Mouse (Mus musculus) liver, embryonic 14.5 days (tissue): ENCODE measurements around the gene Fbrsl1. TPM values are rescaled to one million over a fixed set of nuclear protein-coding genes. Genes with fewer than 3 reads are reported as not detected.

Experiments
- ATAC-seq: fragments of 200-750 bp; cut with Nextera tagmentation; 2 replicates; pipeline ENCODE4 v1.8.0; 2017; ENCODE audit warnings: moderate number of reproducible peaks, mild to moderate bottlenecking, moderate library complexity; ENCODE audit not compliant: insufficient read depth
- DNase-seq, 3 experiments: peaks; one replicate each; pipeline ENCODE4 v3.0.0-alpha.2; 2012 to 2013; ENCODE audit warnings: low read depth in 3 of 3, low spot score in 3 of 3
- H3K27ac ChIP-seq: fragments of 300-500 bp; sonication (generic); 2 replicates; pipeline ENCODE4 v1.5.1; 2014; ENCODE audit warnings: moderate library complexity, mild to moderate bottlenecking, control low read depth, inconsistent platforms
- H3K27me3 ChIP-seq: fragments of 300-500 bp; sonication (generic); 2 replicates; pipeline ENCODE4 v1.6.1; 2014; ENCODE audit warnings: mild to moderate bottlenecking, low read length, moderate library complexity; ENCODE audit not compliant: control insufficient read depth, insufficient read depth
- H3K36me3 ChIP-seq: fragments of 300-500 bp; sonication (generic); replicated peaks from 2 replicates; pipeline ENCODE4 v1.6.1; 2014; ENCODE audit warnings: low read depth; ENCODE audit not compliant: control insufficient read depth, insufficient read depth
- H3K4me1 ChIP-seq, 2 experiments: fragments of 200-500 bp in 1 of 2; fragments of 300-500 bp in 1 of 2; sonication (generic) in 1 of 2; replicated peaks; 2 replicates each; pipeline ENCODE4 v1.6.1; 2012 to 2014; ENCODE audit warnings: antibody characterized with exemption in 1 of 2, inconsistent platforms in 1 of 2, low read length in 1 of 2; ENCODE audit not compliant: control insufficient read depth in 2 of 2, insufficient read depth in 2 of 2
- H3K4me2 ChIP-seq: fragments of 300-500 bp; sonication (generic); 2 replicates; pipeline ENCODE4 v1.6.1; 2014; ENCODE audit warnings: low read depth, mild to moderate bottlenecking, control low read depth, moderate library complexity
- H3K4me3 ChIP-seq, 2 experiments: fragments of 200-500 bp in 1 of 2; fragments of 300-500 bp in 1 of 2; sonication (generic) in 1 of 2; 2 replicates each; pipeline ENCODE4 v1.5.1; 2012 to 2014; ENCODE audit warnings: low read depth in 2 of 2, low read length in 2 of 2, mild to moderate bottlenecking in 2 of 2, control low read depth in 1 of 2, inconsistent platforms in 1 of 2, moderate library complexity in 1 of 2; ENCODE audit not compliant: insufficient read depth in 1 of 2
- H3K9ac ChIP-seq: fragments of 300-500 bp; sonication (generic); replicated peaks from 2 replicates; pipeline ENCODE4 v1.6.1; 2014; ENCODE audit warnings: mild to moderate bottlenecking, control low read depth, moderate library complexity
- H3K9me3 ChIP-seq: fragments of 300-500 bp; sonication (generic); 2 replicates; pipeline ENCODE4 v1.6.1; 2016; ENCODE audit warnings: low read length, mixed read lengths; ENCODE audit not compliant: control insufficient read depth
- CTCF ChIP-seq: IDR thresholded peaks from 2 replicates; pipeline ENCODE4 v1.5.1; 2016; ENCODE audit warnings: antibody characterized with exemption, low read depth, control low read depth
- EP300 ChIP-seq: IDR thresholded peaks from 2 replicates; pipeline ENCODE4 v1.6.1; 2016; ENCODE audit warnings: antibody characterized with exemption, low read depth
- WGBS: fragments of 180-500 bp; shearing (Covaris S2); extraction: QIAGEN DNeasy Blood & Tissue Kit; methylation state at CpG from one replicate; pipeline ENCODE4 v1.1.7; 2014; ENCODE audit not compliant: insufficient replicate concordance; 5-methylcytosine and 5-hydroxymethylcytosine counted together
- polyA plus RNA-seq, 2 experiments: library from polyadenylated mRNA; depleted of rRNA in 1 of 2; stranded (reverse) in 1 of 2; unstranded in 1 of 2; fragments of >200 nt; fragmentation: Nextera tagmentation in 1 of 2; extraction: Ambion mirVana in 1 of 2; gene quantifications; 2 replicates each; pipeline versions ENCODE4 v1.2.1 to v1.2.3; 2012 to 2014

The Fbrsl1 gene
- polyA plus RNA-seq, 2 experiments, result 4.3 to 9.5 TPM

DNA sequence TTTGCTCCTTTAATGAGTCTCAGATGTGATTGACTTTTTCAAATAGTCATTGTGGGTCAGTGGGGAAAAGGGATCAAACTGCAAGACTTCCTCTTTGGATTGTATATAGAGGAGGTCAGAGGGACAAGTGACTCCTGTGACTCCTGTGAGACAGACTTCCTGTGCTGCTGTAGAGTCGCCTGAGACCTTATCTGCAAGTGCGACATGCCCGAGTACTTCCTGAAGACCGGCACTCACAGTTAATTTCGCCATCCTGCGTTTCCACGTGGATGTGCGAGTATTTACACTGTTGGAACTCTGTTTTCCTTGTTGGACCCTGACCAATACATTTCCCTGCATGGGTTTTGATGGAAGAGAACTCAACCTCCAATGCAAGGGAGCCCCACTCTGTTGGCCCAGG, 30.9 kb upstream of the Fbrsl1 start:
- DNase-seq, result no peak
- Histone ChIP-seq H3K36me3 (no peaks in the 10 kb centered on the region), H3K27ac (no peak overlapping the region), H3K4me1 (no peaks in the 10 kb centered on the region), H3K4me3 (no peak overlapping the region), H3K9ac (no peak overlapping the region), H3K4me2 (no peak overlapping the region), H3K27me3 (peaks cover 10% of the 10 kb centered on the region), H3K9me3 (no peaks in the 10 kb centered on the region)
- WGBS, result 3% methylated on average over 8 of the region's 8 CpGs
- no peak for ATAC-seq
- TF ChIP-seq EP300 (no peak), CTCF (no peak)

GRCm38 (mm10) chr5:110474156-110474555, 25.9 kb upstream of the Fbrsl1 start:
- Histone ChIP-seq H3K4me1 (no peaks in the 10 kb centered on the region), H3K9me3 (no peaks in the 10 kb centered on the region), H3K27me3 (no peaks in the 10 kb centered on the region), H3K27ac (no peak overlapping the region), H3K9ac (no peak overlapping the region), H3K36me3 (no peaks in the 10 kb centered on the region), H3K4me2 (no peak overlapping the region), H3K4me3 (no peak overlapping the region)
- no peak for TF ChIP-seq EP300
- no peak for TF ChIP-seq CTCF
- no peak for ATAC-seq
- DNase-seq, result no peak
- WGBS, result 63% methylated on average over 11 of the region's 11 CpGs

DNA sequence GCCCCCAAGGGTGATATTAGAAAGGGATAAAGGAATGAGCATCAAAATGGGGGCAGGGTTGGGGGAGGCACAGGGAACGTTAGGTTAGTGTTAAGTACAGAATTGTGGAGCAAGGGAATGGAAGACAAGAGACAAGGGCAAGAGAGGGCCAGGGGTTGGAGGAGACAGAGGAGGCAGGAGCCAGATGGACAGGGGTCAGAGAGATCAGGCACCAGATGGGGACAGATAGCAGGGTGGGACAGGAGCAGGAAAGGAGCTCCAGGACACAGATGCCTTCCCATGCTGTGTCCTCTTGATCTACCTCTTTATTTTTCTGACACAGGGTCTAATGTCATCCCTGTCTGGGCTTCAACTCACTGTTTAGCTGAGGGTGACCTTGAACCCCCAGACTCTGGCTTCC, 24.5 kb upstream of the Fbrsl1 start:
- ATAC-seq (no peak), DNase-seq (no peak)
- Histone ChIP-seq H3K9ac (no peak overlapping the region), H3K4me1 (no peaks in the 10 kb centered on the region), H3K9me3 (no peaks in the 10 kb centered on the region), H3K4me3 (no peak overlapping the region), H3K36me3 (no peaks in the 10 kb centered on the region), H3K4me2 (no peak overlapping the region), H3K27me3 (no peaks in the 10 kb centered on the region), H3K27ac (no peak overlapping the region)
- no peak for TF ChIP-seq CTCF
- no peak for TF ChIP-seq EP300
- WGBS, result 33% methylated on average over 1 of the region's 1 CpGs

DNA sequence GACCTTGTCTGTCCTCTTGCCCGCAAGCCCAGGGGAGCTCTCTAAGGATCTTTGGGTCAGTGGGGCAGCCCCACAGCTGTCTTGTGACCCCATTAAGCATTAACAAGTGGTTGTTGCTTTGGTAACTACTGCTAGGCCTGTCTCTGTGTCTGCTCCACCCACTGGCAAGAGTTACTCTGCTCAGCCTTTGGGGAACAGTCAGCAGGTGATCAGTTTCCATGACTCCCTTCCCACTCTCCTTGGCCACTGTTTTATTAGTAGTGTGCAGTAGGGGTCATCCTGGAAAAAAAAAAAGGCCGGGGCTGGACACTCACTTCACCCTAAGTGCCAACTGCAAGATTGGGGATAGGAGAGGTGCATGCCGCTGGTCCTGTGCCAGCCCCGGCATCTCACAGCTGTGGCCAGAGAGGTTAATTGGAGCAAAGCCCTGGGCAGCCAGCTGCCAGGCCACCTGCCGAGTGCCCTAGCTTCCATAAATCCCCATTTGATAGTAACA, 23.7 kb upstream of the Fbrsl1 start:
- Histone ChIP-seq H3K4me3 (no peak overlapping the region), H3K27me3 (no peaks in the 10 kb centered on the region), H3K9me3 (no peaks in the 10 kb centered on the region), H3K4me2 (no peak overlapping the region), H3K36me3 (no peaks in the 10 kb centered on the region), H3K27ac (no peak overlapping the region), H3K9ac (no peak overlapping the region), H3K4me1 (no peaks in the 10 kb centered on the region)
- TF ChIP-seq EP300, result no peak
- TF ChIP-seq CTCF, result no peak
- WGBS, result 53% methylated on average over 5 of the region's 5 CpGs
- no peak for DNase-seq
- no peak for ATAC-seq

- Histone ChIP-seq H3K4me2 (no peak overlapping the region), H3K9me3 (no peaks in the 10 kb centered on the region), H3K4me3 (no peak overlapping the region), H3K27ac (no peak overlapping the region), H3K4me1 (no peaks in the 10 kb centered on the region), H3K9ac (no peak overlapping the region), H3K27me3 (no peaks in the 10 kb centered on the region), H3K36me3 (no peaks in the 10 kb centered on the region)
- DNase-seq (no peak), ATAC-seq (no peak)
- 35% methylated on average over 4 of the region's 4 CpGs for WGBS
- no peak for TF ChIP-seq EP300
- TF ChIP-seq CTCF, result no peak
Measured at GRCm38 (mm10) chr5:110471285-110471684, 23.0 kb upstream of the Fbrsl1 start.
